8 mouse cellular contexts compared by ENCODE assay signal in genomic region chr19:7039841-7040636, GRCm38 (mm10). TPM values are rescaled to one million over a fixed set of nuclear protein-coding genes. Genes with fewer than 3 reads are reported as not detected.
DNase-seq lines count a peak whose midpoint lies in the region; ATAC-seq and TF ChIP-seq lines count a peak whose summit lies in the region.

Stip1 (minus strand) TSS chr19:7039967.

- H3K9ac ChIP-seq in hindbrain, embryonic 13.5 days = peak within 1 kb of the TSS; percentile 96

- H3K36me3 ChIP-seq in hindbrain, embryonic 13.5 days = peaks cover 13% of the 10 kb centered on the region

- in situ Hi-C loops in Patski (cut with MboI; ENCODE audit: low pct_unique_long_range_greater_than_20kb) = no loop called here

- peak; percentile 70 for TF ChIP-seq CTCF in Patski (IDR thresholded peaks at IDR 0.05)

- H3K27me3 ChIP-seq in Patski = no peaks in the 10 kb centered on the region
- H3K27me3 ChIP-seq in hindbrain, embryonic 13.5 days = no peaks in the 10 kb centered on the region

- peak; percentile 97 for ATAC-seq in Patski
- peak; percentile 99 for ATAC-seq in hindbrain, embryonic 13.5 days (ENCODE audit: low FRiP score)

- CTCF ChIA-PET in Patski (lab: Charles Lee) = interaction anchor here (0.7 to 1.7 kb wide), 5 partner anchors 10 to 229 kb away, joined by 3 to 8 read pairs (median 4); partner anchors contain the start of gene Macrod1

- under 1% methylated on average over 45 of the region's 49 CpGs for WGBS in hindbrain, embryonic 13.5 days

- POLR2A ChIA-PET in Patski (lab: Charles Lee) = interaction anchor here (0.6 to 2.3 kb wide), 8 partner anchors 9 to 98 kb away, joined by 3 to 8 read pairs (median 3); partner anchors contain the start of genes Bad, Gpr137, Nudt22 and Trpt1

- peak; percentile 100 for DNase-seq in Patski (ENCODE audit: low read depth, low spot score)
- peak; percentile 99 for DNase-seq in cerebellum, postnatal 14 days
- peak; percentile 98 to 100 for DNase-seq in frontal cortex, postnatal 14 days (ENCODE audit: low spot score in 2 of 2)
- DNase-seq in layer of hippocampus, postnatal 25 days (ENCODE audit: extremely low spot score in 1 of 2, low spot score in 1 of 2) = peak; percentile 92 to 94
- peak; percentile 100 for DNase-seq in lung, postnatal 25 days (ENCODE audit: low spot score)
- peak; percentile 100 for DNase-seq in retina, embryonic 14.5 days (ENCODE audit: low spot score)
- DNase-seq in thymus, postnatal 4 days = peak; percentile 98

- H3K9me3 ChIP-seq in hindbrain, embryonic 13.5 days = no peaks in the 10 kb centered on the region

- H3K27ac ChIP-seq in hindbrain, embryonic 13.5 days = peak within 1 kb of the TSS; percentile 96

- H3K4me3 ChIP-seq in hindbrain, embryonic 13.5 days = peak within 1 kb of the TSS; percentile 92

- H3K4me2 ChIP-seq in hindbrain, embryonic 13.5 days = peak within 1 kb of the TSS; percentile 81

- H3K4me1 ChIP-seq in hindbrain, embryonic 13.5 days (replicated peaks) = peaks cover 39% of the 10 kb centered on the region

RNA-seq across cellular contexts. Expression of gene Stip1, which starts in this region (rescaled TPM):
- 301 TPM for polyA plus RNA-seq in Patski (2021)
- polyA plus RNA-seq in hindbrain, embryonic 13.5 days (2015; fragmentation: Nextera tagmentation; extraction: Ambion mirVana) = 233 and 239 TPM in 2 replicates
- 100 to 1,000 TPM; 169 to 202 TPM for total RNA-seq in layer of hippocampus, postnatal 25 days (2021)

Comparison
In these comparisons a context has a peak if more than half of its experiments do, and no peak if none do; other contexts are left out.
1. Peak in every context shown above with its lines: DNase-seq, ATAC-seq, H3K4me3 ChIP-seq and H3K27ac ChIP-seq.